Mouse (Mus musculus): ENCODE measurements around the gene Fat1. TPM values are rescaled to one million over a fixed set of nuclear protein-coding genes. Genes with fewer than 3 reads are reported as not detected.

Gene Fat1
- polyA plus RNA-seq, 1 experiment from 2014 or later, result 32.1 TPM

DNA sequence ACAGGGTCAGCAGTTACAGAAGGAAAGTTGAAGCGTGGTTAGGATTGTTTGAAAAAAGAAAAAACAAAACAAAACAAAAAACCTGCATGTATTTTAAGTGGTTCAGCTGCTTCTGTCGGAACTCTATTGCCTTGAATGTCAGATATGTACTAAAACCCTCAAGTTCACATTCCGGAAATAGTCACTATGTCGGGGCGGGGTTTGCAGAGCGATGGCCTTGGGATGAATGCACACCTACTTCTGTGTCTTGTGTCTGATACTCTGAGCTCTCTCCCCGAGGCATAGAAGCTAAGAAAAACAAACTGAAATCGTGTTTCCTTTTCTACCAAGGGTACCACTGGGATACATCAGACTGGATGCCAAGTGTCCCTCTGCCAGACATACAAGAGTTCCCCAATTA lies 115.2 kb downstream of the Fat1 start:
- Histone ChIP-seq H3K4me1 (ENCODE audit: insufficient read depth) (no peaks in the 10 kb centered on the region), H3K9ac (no peak overlapping the region), H3K4me2 (no peak overlapping the region), H3K9me3 (ENCODE audit: low read depth, low read length) (no peaks in the 10 kb centered on the region), H3K27me3 (ENCODE audit: insufficient read depth, low read length) (no peaks in the 10 kb centered on the region), H3K27ac (ENCODE audit: low read depth) (no peak overlapping the region), H3K4me3 (ENCODE audit: low read depth, low read length) (no peak overlapping the region), H3K36me3 (ENCODE audit: insufficient read depth) (peaks cover 73% of the 10 kb centered on the region)
- TF ChIP-seq CTCF (IDR thresholded peaks at IDR 0.05; ENCODE audit: low read depth), result no peak
- DNase-seq (no peak), ATAC-seq (ENCODE audit: insufficient read depth) (no peak)
- 78% methylated on average over 8 of the region's 8 CpGs for WGBS

DNA sequence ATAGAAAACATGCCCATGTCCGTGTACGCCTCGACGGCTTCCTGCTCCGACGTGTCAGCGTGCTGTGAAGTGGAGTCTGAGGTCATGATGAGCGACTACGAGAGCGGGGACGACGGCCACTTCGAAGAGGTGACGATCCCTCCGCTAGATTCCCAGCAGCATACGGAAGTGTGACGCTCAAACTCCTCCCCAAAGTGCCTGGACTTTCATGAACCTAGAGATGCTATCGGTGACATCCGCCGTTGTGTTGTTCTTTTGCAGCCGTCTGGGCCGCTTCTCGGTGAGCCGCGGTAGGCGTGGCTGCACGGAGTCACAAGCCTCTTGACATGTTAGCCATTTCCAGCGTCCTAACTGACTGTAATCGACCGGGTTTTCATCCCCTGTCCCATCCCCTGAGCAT lies 116.0 kb downstream of the Fat1 start:
- H3K4me3 ChIP-seq (ENCODE audit: low read depth, low read length), result no peak overlapping the region
- no peak overlapping the region for H3K9ac ChIP-seq
- H3K27ac ChIP-seq (ENCODE audit: low read depth), result no peak overlapping the region
- no peaks in the 10 kb centered on the region for H3K4me1 ChIP-seq (ENCODE audit: insufficient read depth)
- 93% methylated on average over 30 of the region's 30 CpGs for WGBS
- H3K36me3 ChIP-seq (ENCODE audit: insufficient read depth), result peaks cover 73% of the 10 kb centered on the region
- no peak for TF ChIP-seq CTCF (IDR thresholded peaks at IDR 0.05; ENCODE audit: low read depth)
- H3K9me3 ChIP-seq (ENCODE audit: low read depth, low read length), result no peaks in the 10 kb centered on the region
- ATAC-seq (ENCODE audit: insufficient read depth) (no peak), DNase-seq (no peak)
- H3K27me3 ChIP-seq (ENCODE audit: insufficient read depth, low read length), result no peaks in the 10 kb centered on the region
- no peak overlapping the region for H3K4me2 ChIP-seq

DNA sequence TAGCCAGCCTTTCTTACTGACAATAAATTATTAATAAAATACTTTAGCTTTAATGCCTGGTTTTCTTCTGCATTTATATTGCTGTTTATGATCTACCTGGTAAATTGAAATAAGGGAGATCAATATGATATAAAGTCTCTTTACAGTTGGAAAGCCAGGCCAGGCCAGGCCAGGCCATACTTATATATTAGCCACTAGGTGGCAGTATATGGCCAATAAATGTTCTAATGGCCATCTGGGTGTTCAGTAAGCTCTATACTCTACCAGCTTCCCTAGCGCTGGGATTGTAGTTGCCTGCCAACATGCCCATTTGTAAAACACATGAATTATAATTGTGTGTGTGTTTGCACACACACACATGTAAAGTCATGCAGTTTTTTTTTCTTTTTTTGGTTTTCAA lies 117.0 kb downstream of the Fat1 start:
- H3K9me3 ChIP-seq (ENCODE audit: low read depth, low read length), result no peaks in the 10 kb centered on the region
- no peak overlapping the region for H3K4me3 ChIP-seq (ENCODE audit: low read depth, low read length)
- H3K9ac ChIP-seq, result no peak overlapping the region
- H3K36me3 ChIP-seq (ENCODE audit: insufficient read depth), result peaks cover 63% of the 10 kb centered on the region
- no peak overlapping the region for H3K27ac ChIP-seq (ENCODE audit: low read depth)
- no peak overlapping the region for H3K4me2 ChIP-seq
- DNase-seq (peak; percentile 73), ATAC-seq (ENCODE audit: insufficient read depth) (peak; percentile 69; the same call in 1 of the 2 replicates)
- H3K27me3 ChIP-seq (ENCODE audit: insufficient read depth, low read length), result no peaks in the 10 kb centered on the region
- 88% methylated on average over 1 of the region's 1 CpGs for WGBS
- no peaks in the 10 kb centered on the region for H3K4me1 ChIP-seq (ENCODE audit: insufficient read depth)
- TF ChIP-seq CTCF (IDR thresholded peaks at IDR 0.05; ENCODE audit: low read depth), result peak; percentile 64

DNA sequence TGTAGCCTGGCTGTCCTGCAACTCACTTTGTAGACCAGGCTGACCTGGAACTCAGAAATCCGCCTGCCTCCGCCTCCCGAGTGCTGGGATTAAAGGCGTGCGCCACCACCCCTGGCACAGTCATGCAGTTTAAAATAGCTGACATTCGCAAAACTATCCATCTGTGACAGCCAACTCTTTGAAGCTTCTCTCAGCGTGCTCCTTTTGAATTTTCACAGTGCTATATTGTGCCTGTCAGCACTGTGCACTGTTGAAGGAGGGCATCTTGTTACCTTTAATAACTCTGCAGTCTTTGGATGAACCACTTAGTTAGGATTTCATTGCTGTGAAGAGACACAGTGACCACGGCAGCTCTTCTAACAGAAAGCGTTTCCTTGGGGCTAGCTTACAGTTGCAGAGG lies 117.4 kb downstream of the Fat1 start:
- Histone ChIP-seq H3K4me3 (ENCODE audit: low read depth, low read length) (no peak overlapping the region), H3K4me1 (ENCODE audit: insufficient read depth) (no peaks in the 10 kb centered on the region), H3K27me3 (ENCODE audit: insufficient read depth, low read length) (no peaks in the 10 kb centered on the region), H3K4me2 (no peak overlapping the region), H3K27ac (ENCODE audit: low read depth) (no peak overlapping the region), H3K9ac (no peak overlapping the region), H3K36me3 (ENCODE audit: insufficient read depth) (peaks cover 61% of the 10 kb centered on the region), H3K9me3 (ENCODE audit: low read depth, low read length) (no peaks in the 10 kb centered on the region)
- TF ChIP-seq CTCF (IDR thresholded peaks at IDR 0.05; ENCODE audit: low read depth), result no peak
- DNase-seq, result no peak
- no peak for ATAC-seq (ENCODE audit: insufficient read depth)
- 90% methylated on average over 9 of the region's 9 CpGs for WGBS

DNA sequence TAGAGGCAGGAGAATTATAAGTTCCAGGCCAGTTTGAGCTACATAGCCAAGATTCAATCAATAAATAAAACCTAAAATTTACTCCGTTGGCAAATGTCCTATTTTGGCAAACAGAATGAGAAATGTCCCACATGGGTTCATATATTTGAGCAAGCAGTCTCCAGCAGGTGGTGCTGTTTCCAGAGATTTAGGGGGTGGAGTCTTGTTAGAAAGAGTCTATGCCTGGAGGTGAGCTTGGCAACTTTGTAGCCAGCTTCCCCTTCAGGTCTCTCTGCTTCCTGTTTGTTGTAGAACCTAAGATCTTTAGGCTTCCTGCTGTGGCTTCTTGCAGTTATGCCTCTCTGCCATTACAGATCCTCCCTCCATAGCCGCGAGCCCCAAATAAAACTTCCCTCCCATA lies 120.3 kb downstream of the Fat1 start:
- WGBS, result 96% methylated on average over 3 of the region's 3 CpGs

DNA sequence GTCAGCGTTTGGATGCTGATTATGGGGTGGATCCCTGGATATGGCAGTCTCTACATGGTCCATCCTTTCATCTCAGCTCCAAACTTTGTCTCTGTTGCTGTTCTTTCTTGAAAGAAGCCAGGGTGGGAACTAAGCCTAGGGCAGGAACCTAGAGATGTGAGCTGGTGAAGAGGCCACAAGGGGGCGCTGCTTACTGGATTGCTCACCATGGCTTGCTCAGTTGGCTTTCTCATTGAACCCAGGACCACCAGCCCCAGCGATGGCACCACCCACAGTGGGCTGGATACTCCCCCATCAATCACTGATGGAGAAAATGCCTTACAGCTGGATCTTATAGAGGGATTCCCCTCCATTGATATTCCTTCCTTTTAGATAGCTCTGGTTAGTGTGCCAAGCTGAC lies 121.6 kb downstream of the Fat1 start:
- Histone ChIP-seq H3K36me3 (ENCODE audit: insufficient read depth) (peaks cover 27% of the 10 kb centered on the region), H3K9ac (no peak overlapping the region), H3K4me3 (ENCODE audit: low read depth, low read length) (no peak overlapping the region), H3K4me2 (no peak overlapping the region), H3K27me3 (ENCODE audit: insufficient read depth, low read length) (no peaks in the 10 kb centered on the region), H3K4me1 (ENCODE audit: insufficient read depth) (no peaks in the 10 kb centered on the region), H3K27ac (ENCODE audit: low read depth) (no peak overlapping the region), H3K9me3 (ENCODE audit: low read depth, low read length) (no peaks in the 10 kb centered on the region)
- peak; percentile 42 for TF ChIP-seq CTCF (IDR thresholded peaks at IDR 0.05; ENCODE audit: low read depth)
- 24% methylated on average over 2 of the region's 3 CpGs for WGBS
- peak; percentile 25 for DNase-seq
- no peak for ATAC-seq (ENCODE audit: insufficient read depth)

More for the DNA sequence above, 120.3 kb downstream of the Fat1 start:
- Histone ChIP-seq H3K4me3 (ENCODE audit: low read depth, low read length) (no peak overlapping the region), H3K9me3 (ENCODE audit: low read depth, low read length) (no peaks in the 10 kb centered on the region), H3K4me1 (ENCODE audit: insufficient read depth) (no peaks in the 10 kb centered on the region), H3K27ac (ENCODE audit: low read depth) (no peak overlapping the region), H3K36me3 (ENCODE audit: insufficient read depth) (peaks cover 40% of the 10 kb centered on the region), H3K9ac (no peak overlapping the region), H3K4me2 (no peak overlapping the region), H3K27me3 (ENCODE audit: insufficient read depth, low read length) (no peaks in the 10 kb centered on the region)
- TF ChIP-seq CTCF (IDR thresholded peaks at IDR 0.05; ENCODE audit: low read depth), result no peak
- no peak for DNase-seq
- ATAC-seq (ENCODE audit: insufficient read depth), result no peak

DNA sequence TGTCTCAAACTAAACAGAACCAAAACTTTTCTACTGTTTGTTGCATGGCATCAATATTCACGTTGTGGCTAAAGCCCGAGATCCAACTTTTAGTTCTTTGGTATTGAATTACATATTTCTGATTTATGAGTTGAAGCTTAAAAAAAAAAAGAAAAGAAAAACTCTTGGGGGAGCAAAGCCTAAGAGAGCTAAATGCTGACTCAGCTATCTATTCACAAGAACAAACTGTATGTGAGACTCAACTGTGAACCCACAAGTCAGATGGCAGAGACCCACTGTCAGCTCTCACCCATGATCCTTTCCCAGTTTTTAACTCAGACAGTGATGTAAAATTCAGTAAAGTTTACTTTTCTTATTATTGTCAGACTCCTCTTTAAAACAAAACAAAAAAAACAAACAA lies 124.8 kb downstream of the Fat1 start:
- 0 out of 2 replicates have a peak, but pooled peaks cover 5% of the 10 kb centered on the region for H3K36me3 ChIP-seq (ENCODE audit: insufficient read depth)
- H3K27ac ChIP-seq (ENCODE audit: low read depth), result no peak overlapping the region
- WGBS, result 64% methylated on average over 2 of the region's 2 CpGs
- H3K4me2 ChIP-seq, result no peak overlapping the region
- no peak for ATAC-seq (ENCODE audit: insufficient read depth)
- no peak for DNase-seq
- H3K9ac ChIP-seq, result no peak overlapping the region
- H3K9me3 ChIP-seq (ENCODE audit: low read depth, low read length), result no peaks in the 10 kb centered on the region
- H3K4me3 ChIP-seq (ENCODE audit: low read depth, low read length), result no peak overlapping the region
- TF ChIP-seq CTCF (IDR thresholded peaks at IDR 0.05; ENCODE audit: low read depth), result no peak
- no peaks in the 10 kb centered on the region for H3K4me1 ChIP-seq (ENCODE audit: insufficient read depth)
- H3K27me3 ChIP-seq (ENCODE audit: insufficient read depth, low read length), result no peaks in the 10 kb centered on the region

DNA sequence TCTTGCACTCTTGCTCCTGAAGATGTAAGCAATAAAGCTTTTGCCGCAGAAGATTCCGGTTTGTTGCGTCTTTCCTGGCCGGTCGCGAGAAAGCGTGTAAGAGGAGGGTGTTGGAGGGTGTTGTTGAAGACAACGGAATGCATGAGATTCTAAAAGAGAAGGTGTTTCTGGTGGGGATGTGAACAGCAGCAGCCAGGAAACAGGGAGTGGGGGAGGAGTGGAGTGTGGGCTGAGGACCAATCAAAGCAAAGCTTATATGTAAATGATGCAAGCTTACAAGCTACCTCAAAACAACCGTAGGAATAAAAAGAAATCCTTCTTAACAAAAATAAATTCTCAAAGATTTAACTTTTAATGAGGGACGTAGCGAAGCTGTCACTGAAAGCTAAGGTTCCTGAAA lies 127.1 kb downstream of the Fat1 start:
- Histone ChIP-seq H3K9ac (no peak overlapping the region), H3K4me2 (no peak overlapping the region), H3K27me3 (ENCODE audit: insufficient read depth, low read length) (no peaks in the 10 kb centered on the region), H3K4me3 (ENCODE audit: low read depth, low read length) (no peak overlapping the region), H3K36me3 (ENCODE audit: insufficient read depth) (no peaks in the 10 kb centered on the region), H3K27ac (ENCODE audit: low read depth) (no peak overlapping the region), H3K4me1 (ENCODE audit: insufficient read depth) (no peaks in the 10 kb centered on the region), H3K9me3 (ENCODE audit: low read depth, low read length) (no peaks in the 10 kb centered on the region)
- DNase-seq, result no peak
- whole genome bisulfite sequencing, result 87% methylated on average over 11 of the region's 11 CpGs
- no peak for TF ChIP-seq CTCF (IDR thresholded peaks at IDR 0.05; ENCODE audit: low read depth)
- ATAC-seq (ENCODE audit: insufficient read depth), result no peak

All from lung, embryonic 14.5 days (tissue).